Mouse (Mus musculus) brown adipose tissue, adult 24 weeks (tissue): Measurements from ENCODE around the gene Arhgap4. TPM values are rescaled to one million over a fixed set of nuclear protein-coding genes. Genes with fewer than 3 reads are reported as not detected.

Experiments used
- H3K27ac ChIP-seq: fragments of 200-500 bp; replicated peaks from 2 replicates; pipeline ENCODE4 v1.5.1; 2012; ENCODE audit warnings: low read depth, mild to moderate bottlenecking, low read length
- H3K4me1 ChIP-seq: fragments of 200-500 bp; 2 replicates; pipeline ENCODE4 v1.6.1; 2012; ENCODE audit warnings: low read length, mixed read lengths; ENCODE audit not compliant: control insufficient read depth, insufficient read depth, insufficient read length
- H3K4me3 ChIP-seq: fragments of 200-500 bp; 2 replicates; pipeline ENCODE4 v1.5.1; 2012; ENCODE audit warnings: low read depth, mild to moderate bottlenecking, low read length, moderate library complexity; ENCODE audit not compliant: insufficient read depth
- polyA plus RNA-seq: library from polyadenylated mRNA; stranded (reverse); fragments of >200 nt; gene quantifications from 2 replicates; pipeline ENCODE4 v1.2.4, GENCODE M21; 2012; ENCODE audit not compliant: missing spikeins, insufficient read depth, insufficient read length

The Arhgap4 gene
- polyA plus RNA-seq = 0.59 and 1.9 TPM in 2 replicates

- H3K4me3 ChIP-seq = peak within 1 kb of the TSS; percentile 97
- H3K4me1 ChIP-seq = no peaks in the 10 kb centered on the region
- peak within 1 kb of the TSS; percentile 76 for H3K27ac ChIP-seq
Measured at GRCm38 (mm10) chrX:73921823-73922549, at the start of gene Arhgap4, which contains the start of gene Naa10. Arhgap4 (minus strand) TSS chrX:73921870. Naa10 (minus strand) TSS chrX:73921944.

GRCm38 (mm10) chrX:73970781-73971180 lies 49.1 kb upstream of the Arhgap4 start:
- Histone ChIP-seq H3K27ac (no peak overlapping the region), H3K4me1 (no peaks in the 10 kb centered on the region), H3K4me3 (no peak overlapping the region)

GRCm38 (mm10) chrX:73969729-73970128 lies 48.1 kb upstream of the Arhgap4 start:
- Histone ChIP-seq H3K27ac (no peak overlapping the region), H3K4me1 (no peaks in the 10 kb centered on the region), H3K4me3 (no peak overlapping the region)

GRCm38 (mm10) chrX:73969167-73969566 lies 47.5 kb upstream of the Arhgap4 start:
- Histone ChIP-seq H3K4me1 (0 out of 2 replicates have a peak, but pooled peaks cover 4% of the 10 kb centered on the region), H3K27ac (no peak overlapping the region), H3K4me3 (no peak overlapping the region)

GRCm38 (mm10) chrX:73967177-73968075 lies 45.8 kb upstream of the Arhgap4 start:
- peak overlapping the region; percentile 100 for H3K27ac ChIP-seq
- H3K4me1 ChIP-seq = peaks cover 14% of the 10 kb centered on the region; the same call in 1 of the 2 replicates
- H3K4me3 ChIP-seq = peak overlapping the region; percentile 99

DNA sequence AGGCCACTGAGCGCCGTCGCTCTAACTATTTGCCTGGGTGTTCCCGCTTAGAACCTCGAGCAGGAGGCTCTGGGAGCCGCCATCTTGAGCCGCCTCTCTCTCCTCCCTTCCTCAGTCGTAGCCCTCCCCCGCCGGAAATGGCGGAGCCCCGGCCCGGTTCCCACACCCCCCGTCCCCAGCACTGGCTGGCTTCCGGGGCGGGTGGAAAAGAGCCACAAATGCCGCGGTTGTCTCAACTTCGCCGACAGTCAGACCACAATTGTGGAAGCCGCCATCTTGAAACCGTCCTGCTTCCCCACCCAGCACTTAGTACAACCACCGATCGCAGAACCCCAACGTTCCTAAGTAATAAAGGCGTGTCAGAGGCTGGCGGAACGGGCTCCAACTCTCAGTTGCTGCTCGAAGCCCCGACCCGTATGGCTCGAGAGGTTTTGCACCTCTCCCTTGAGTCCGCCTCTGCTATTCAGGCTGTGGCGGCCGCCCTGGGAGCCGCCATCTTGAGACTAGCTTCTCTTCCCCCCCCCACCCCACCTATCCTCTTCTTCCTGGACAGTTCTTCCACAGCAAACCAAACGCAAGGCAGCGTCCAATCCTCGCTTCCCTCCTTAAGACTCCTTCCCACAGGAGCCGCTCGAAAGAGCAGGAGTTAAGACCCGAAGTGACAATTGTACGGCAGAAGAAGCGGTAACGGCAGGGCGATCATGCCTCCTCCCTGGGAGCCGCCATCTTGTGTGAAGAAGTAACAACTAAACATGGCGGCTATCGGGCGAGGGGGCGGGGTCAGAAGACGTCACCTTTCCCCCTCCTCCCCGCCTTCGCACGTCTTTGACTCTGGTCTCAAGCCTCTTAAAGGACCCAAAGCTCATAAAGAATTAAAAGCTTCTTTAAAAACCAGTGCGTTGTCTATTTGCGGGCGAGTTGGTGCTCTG lies 44.8 kb upstream of the Arhgap4 start, which contains the start of gene Hcfc1:
Gene Hcfc1 (minus strand): TSS at position 110 of the 929 bp plus-strand sequence.
- H3K4me1 ChIP-seq = peaks cover 18% of the 10 kb centered on the region
- peak within 1 kb of the TSS; percentile 100 for H3K27ac ChIP-seq
- peak within 1 kb of the TSS; percentile 99 for H3K4me3 ChIP-seq

DNA sequence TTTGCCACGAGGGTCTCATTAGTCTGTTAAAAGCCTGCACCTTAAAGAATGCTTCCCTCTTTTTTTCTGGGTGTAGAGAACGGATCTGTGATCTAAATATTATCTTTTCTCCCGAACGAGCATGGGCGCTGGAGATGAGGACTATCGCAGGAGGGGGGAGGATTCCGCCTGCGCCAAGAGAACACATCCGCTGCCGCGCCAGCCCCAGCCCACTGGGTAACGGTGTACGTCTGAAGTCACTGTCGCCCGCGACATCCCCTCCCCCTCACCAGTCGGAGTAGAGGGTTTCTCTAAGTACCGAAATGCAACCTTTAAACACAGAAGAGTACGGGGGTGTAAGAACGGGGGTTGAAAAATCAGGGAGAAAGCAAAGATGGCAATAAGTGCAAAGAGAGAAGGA lies 43.6 kb upstream of the Arhgap4 start:
- Histone ChIP-seq H3K4me3 (peak overlapping the region; percentile 99), H3K4me1 (peaks cover 18% of the 10 kb centered on the region), H3K27ac (peak overlapping the region; percentile 96)

DNA sequence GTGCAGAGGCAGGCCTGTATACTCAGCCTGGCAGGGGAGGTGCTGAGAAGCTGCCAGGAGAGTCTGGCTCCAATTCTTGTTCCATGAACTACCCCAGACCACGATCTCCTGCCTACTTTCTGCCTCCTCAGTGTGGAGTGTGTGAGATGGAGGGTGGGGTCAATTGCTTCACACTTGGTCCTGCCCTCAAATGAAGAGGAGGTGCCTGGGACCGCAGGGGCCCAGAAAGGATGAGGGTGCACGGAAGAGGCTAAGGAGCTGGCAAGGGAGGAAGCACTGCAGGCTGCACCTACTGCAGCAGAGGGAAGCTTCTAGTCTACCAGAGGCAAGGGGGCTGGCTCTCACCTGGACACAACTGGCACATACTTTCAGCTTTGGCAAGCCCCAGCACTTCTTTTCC lies 42.7 kb upstream of the Arhgap4 start:
- H3K4me3 ChIP-seq = peak overlapping the region; percentile 99
- peak overlapping the region; percentile 28; the same call in 1 of the 2 replicates for H3K27ac ChIP-seq
- H3K4me1 ChIP-seq = peaks cover 18% of the 10 kb centered on the region

DNA sequence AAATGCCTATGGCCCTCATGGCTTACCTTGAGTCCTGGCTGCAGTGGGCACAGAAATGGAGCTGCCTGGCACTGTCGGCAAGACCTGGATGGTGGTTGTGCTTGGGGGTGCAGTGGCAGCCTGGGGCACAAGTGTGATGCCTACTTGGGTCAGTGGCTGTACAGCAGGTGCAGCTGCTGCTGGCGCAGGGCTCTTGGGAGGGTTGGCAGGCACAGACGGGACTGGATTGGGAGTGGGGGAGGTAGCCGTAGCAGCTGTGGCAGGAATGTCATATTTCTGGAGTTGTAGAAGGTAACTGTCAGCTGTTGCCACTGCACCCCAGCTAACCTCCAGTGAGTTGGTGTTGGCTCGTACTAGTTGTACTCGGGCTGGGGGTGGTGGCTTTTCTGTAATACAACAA lies 33.3 kb upstream of the Arhgap4 start:
- Histone ChIP-seq H3K4me1 (no peaks in the 10 kb centered on the region), H3K4me3 (no peak overlapping the region), H3K27ac (no peak overlapping the region)

- Histone ChIP-seq H3K27ac (no peak overlapping the region), H3K4me1 (no peaks in the 10 kb centered on the region), H3K4me3 (no peak overlapping the region)
Measured at GRCm38 (mm10) chrX:73952603-73953002, 30.9 kb upstream of the Arhgap4 start.

GRCm38 (mm10) chrX:73949341-73949740 lies 27.7 kb upstream of the Arhgap4 start:
- H3K4me1 ChIP-seq = no peaks in the 10 kb centered on the region
- H3K4me3 ChIP-seq = no peak overlapping the region

DNA sequence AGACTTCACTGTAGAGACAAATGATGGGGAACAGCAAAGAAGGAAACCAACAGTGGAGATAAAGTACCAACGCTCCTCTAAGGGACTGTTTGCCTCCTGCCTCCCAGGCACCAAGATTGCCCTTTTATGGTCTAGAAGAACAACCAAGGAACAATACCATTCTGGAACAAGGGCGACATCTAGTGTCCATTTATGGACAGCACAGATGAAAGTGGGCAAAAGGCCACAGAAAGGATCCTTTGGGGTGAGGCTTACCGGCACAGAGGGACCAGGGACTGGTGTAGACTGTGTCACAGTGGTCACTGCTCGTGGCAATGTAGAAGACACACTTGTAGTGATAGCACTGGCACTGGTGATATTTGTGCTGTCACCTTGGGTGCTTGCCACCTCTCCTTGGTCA lies 27.0 kb upstream of the Arhgap4 start:
- H3K4me3 ChIP-seq = no peak overlapping the region
- H3K4me1 ChIP-seq = no peaks in the 10 kb centered on the region

More at GRCm38 (mm10) chrX:73949341-73949740, 27.7 kb upstream of the Arhgap4 start:
- H3K27ac ChIP-seq = no peak overlapping the region

GRCm38 (mm10) chrX:73946896-73947295 lies 25.2 kb upstream of the Arhgap4 start:
- no peaks in the 10 kb centered on the region for H3K4me1 ChIP-seq
- H3K4me3 ChIP-seq = no peak overlapping the region
- no peak overlapping the region for H3K27ac ChIP-seq

More for the DNA sequence above, 27.0 kb upstream of the Arhgap4 start:
- no peak overlapping the region for H3K27ac ChIP-seq

GRCm38 (mm10) chrX:73942294-73942693 lies 20.6 kb upstream of the Arhgap4 start:
- Histone ChIP-seq H3K4me3 (no peak overlapping the region), H3K27ac (no peak overlapping the region), H3K4me1 (no peaks in the 10 kb centered on the region)
